Mouse (Mus musculus): ENCODE results near the gene Cd248.

The Cd248 gene

GRCm38 (mm10) chr19:5106731-5107191 is 38.9 kb downstream of the Cd248 start, which contains the start of gene Rab1b:
TSS of gene Rab1b (minus strand) at chr19:5107072.
- in situ Hi-C loops (cut with MseI, MboI), result no loop called here

GRCm38 (mm10) chr19:5107556-5108270 is 39.8 kb downstream of the Cd248 start:
- in situ Hi-C loops (cut with MseI, MboI), result no loop called here

GRCm38 (mm10) chr19:5108271-5108575 is 40.3 kb downstream of the Cd248 start:
- in situ Hi-C loops (cut with MseI, MboI), result no loop called here

- in situ Hi-C loops (cut with MseI, MboI), result no loop called here
Measured at GRCm38 (mm10) chr19:5108702-5109101, 40.8 kb downstream of the Cd248 start.

GRCm38 (mm10) chr19:5109659-5110453 is 42.0 kb downstream of the Cd248 start:
- in situ Hi-C loops (cut with MseI, MboI), result no loop called here

- in situ Hi-C loops (cut with MseI, MboI), result no loop called here
Measured at GRCm38 (mm10) chr19:5113783-5114182, 45.9 kb downstream of the Cd248 start.

- in situ Hi-C loops (cut with MseI, MboI), result no loop called here
Measured at GRCm38 (mm10) chr19:5117494-5118383, 49.9 kb downstream of the Cd248 start.

- in situ Hi-C loops (cut with MseI, MboI), result no loop called here
Measured at GRCm38 (mm10) chr19:5118384-5118698, 50.5 kb downstream of the Cd248 start, which contains the start of gene Klc2. TSS of gene Klc2 (minus strand) at chr19:5118560.
